Mouse (Mus musculus) heart, postnatal 25 days (tissue): ENCODE measurements around the gene Atf6. TPM values are rescaled to one million over a fixed set of nuclear protein-coding genes. Genes with fewer than 3 reads are reported as not detected.
A peak's percentile ranks its signal among the peaks of the same experiment; 100 is the strongest.

Experiments
- DNase-seq: peaks from one replicate; pipeline ENCODE4 v3.0.0; 2022; ENCODE audit warnings: low spot score
- intact Hi-C: fragments of 180-260 bp; cut with DNase I; formaldehyde crosslinking; loops from one replicate; pipeline ENCODE4 v1.15.1; 2025
- total RNA-seq, 2 experiments: library from RNA; stranded (reverse); gene quantifications; 2 replicates each; pipeline ENCODE4 v1.2.3; 2021

Atf6 gene
- 10 to 100 TPM; 56.5 to 58.9 TPM for total RNA-seq

GRCm38 (mm10) chr1:170867691-170868105 is at the start of gene Atf6:
Atf6 (minus strand) TSS chr1:170867771.
- intact Hi-C loops, result loop anchor here (2.0 kb wide), 1 partner anchor 17 kb away; the partner anchor contains the start of genes Dusp12 and Gm26620
- peak; percentile 88 for DNase-seq

- no peak for DNase-seq
- intact Hi-C loops, result no loop called here
Measured at GRCm38 (mm10) chr1:170915657-170916056, 48.1 kb upstream of the Atf6 start.

- no peak for DNase-seq
- intact Hi-C loops, result loop anchor here (5.0 kb wide), 1 partner anchor 64 kb away; the partner anchor contains the start of gene Fcgr2b
Measured at GRCm38 (mm10) chr1:170912891-170913615, 45.5 kb upstream of the Atf6 start, which contains the start of gene Fcrlb. Fcrlb (minus strand) TSS chr1:170912941.

GRCm38 (mm10) chr1:170911907-170912660 is 44.5 kb upstream of the Atf6 start:
- intact Hi-C loops, result loop anchor here (5.0 kb wide), 1 partner anchor 65 kb away; the partner anchor contains the start of gene Fcgr2b
- no peak for DNase-seq

- no peak for DNase-seq
- intact Hi-C loops, result no loop called here
Measured at GRCm38 (mm10) chr1:170908341-170908740, 40.8 kb upstream of the Atf6 start.

- DNase-seq, result no peak
- intact Hi-C loops, result no loop called here
Measured at GRCm38 (mm10) chr1:170907456-170908191, 40.1 kb upstream of the Atf6 start.

GRCm38 (mm10) chr1:170907111-170907455 is 39.5 kb upstream of the Atf6 start:
- intact Hi-C loops, result no loop called here
- no peak for DNase-seq

- no peak for DNase-seq
- intact Hi-C loops, result no loop called here
Measured at GRCm38 (mm10) chr1:170903485-170903884, 35.9 kb upstream of the Atf6 start.

GRCm38 (mm10) chr1:170901536-170902238 is 34.1 kb upstream of the Atf6 start:
- peak; percentile 33 for DNase-seq
- intact Hi-C loops, result loop anchor here (1.0 kb wide), 2 partner anchors 91 to 95 kb away; no protein-coding TSS in a partner anchor

- intact Hi-C loops, result loop anchor here (1.0 kb wide), 2 partner anchors 91 to 95 kb away; no protein-coding TSS in a partner anchor
- no peak for DNase-seq
Measured at GRCm38 (mm10) chr1:170900799-170901467, 33.4 kb upstream of the Atf6 start.

GRCm38 (mm10) chr1:170898413-170899075 is 31.0 kb upstream of the Atf6 start:
- intact Hi-C loops, result no loop called here
- no peak for DNase-seq

GRCm38 (mm10) chr1:170896651-170897281 is 29.2 kb upstream of the Atf6 start:
- intact Hi-C loops, result no loop called here
- no peak for DNase-seq

- intact Hi-C loops, result no loop called here
- DNase-seq, result no peak
Measured at GRCm38 (mm10) chr1:170894603-170895602, 27.3 kb upstream of the Atf6 start.

GRCm38 (mm10) chr1:170892279-170892678 is 24.7 kb upstream of the Atf6 start:
- no peak for DNase-seq
- intact Hi-C loops, result no loop called here

GRCm38 (mm10) chr1:170891646-170892045 is 24.1 kb upstream of the Atf6 start:
- intact Hi-C loops, result no loop called here

GRCm38 (mm10) chr1:170889310-170889709 is 21.7 kb upstream of the Atf6 start:
- no peak for DNase-seq
- intact Hi-C loops, result no loop called here

More at GRCm38 (mm10) chr1:170891646-170892045, 24.1 kb upstream of the Atf6 start:
- no peak for DNase-seq

GRCm38 (mm10) chr1:170886044-170886458 is 18.5 kb upstream of the Atf6 start:
- no peak for DNase-seq

More at GRCm38 (mm10) chr1:170886044-170886458, 18.5 kb upstream of the Atf6 start:
- intact Hi-C loops, result no loop called here
